Mouse (Mus musculus) liver, adult 2 months (tissue): ENCODE measurements around the gene Lsm7.

Source experiments
- CTCF ChIP-seq: fragments of 200-500 bp; IDR thresholded peaks from 2 replicates; pipeline ENCODE4 v1.5.1; 2011; ENCODE audit warnings: low read depth, low read length, control low read depth
- POLR2A ChIP-seq: fragments of 200-500 bp; IDR thresholded peaks from 2 replicates; pipeline ENCODE4 v1.6.1; 2011; ENCODE audit warnings: low read length, control low read depth; ENCODE audit not compliant: insufficient read depth; ENCODE audit errors: extremely low read depth

- TF ChIP-seq CTCF (no peak), POLR2A (no peak)
Measured at GRCm38 (mm10) chr10:80848571-80848970, 6.4 kb downstream of the Lsm7 start.
